In genomic region chr8:125242921-125243320, GRCm38 (mm10) we compare ENCODE assay signal across 11 mouse cellular contexts.
DNase-seq lines count a peak whose midpoint lies in the region; ATAC-seq and TF ChIP-seq lines count a peak whose summit lies in the region.
"Had no signal": no experiment of that assay in that cellular context is flagged by ENCODE, and none has a peak within 500 bp of the region (broad histone marks: within the 10 kb centered on the region; RNA-seq: fewer than 3 reads in every experiment).

No protein-coding gene starts in this region.

- 38% methylated on average over 4 of the region's 4 CpGs for WGBS in heart, postnatal 0 days
- WGBS in stomach, embryonic 16.5 days, result 32% methylated on average over 4 of the region's 4 CpGs

- TF ChIP-seq CTCF in heart, postnatal 0 days (IDR thresholded peaks at IDR 0.05; ENCODE audit: low read depth), result no peak

- TF ChIP-seq EP300 in heart, postnatal 0 days (IDR thresholded peaks at IDR 0.05; ENCODE audit: low read depth), result no peak

- H3K36me3 ChIP-seq in heart, postnatal 0 days (replicated peaks; ENCODE audit: control insufficient read depth, insufficient read depth, low read length), result no peaks in the 10 kb centered on the region
- no peaks in the 10 kb centered on the region for H3K36me3 ChIP-seq in stomach, embryonic 16.5 days (ENCODE audit: control insufficient read depth, insufficient read depth, low read length)

- H3K4me3 ChIP-seq in heart, postnatal 0 days (ENCODE audit: low read depth, low read length), result no peak overlapping the region
- H3K4me3 ChIP-seq in stomach, embryonic 16.5 days (replicated peaks; ENCODE audit: low read length), result no peak overlapping the region

- DNase-seq in heart, postnatal 0 days (ENCODE audit: low spot score), result no peak
- DNase-seq in heart, adult 18-20 months, result no peak
- peak; percentile 62 for DNase-seq in lung, postnatal 10 days
- no peak for DNase-seq in lung, postnatal 36 days
- peak; percentile 48 for DNase-seq in kidney, postnatal 14 days
- DNase-seq: cerebellum, adult 18-20 months; thymus, postnatal 25 days had no signal

- peak; percentile 52 for ATAC-seq in heart, postnatal 0 days (ENCODE audit: insufficient read depth, low read depth)
- peak; percentile 30; the same call in 1 of the 2 replicates for ATAC-seq in stomach, embryonic 16.5 days (ENCODE audit: insufficient read depth, low FRiP score)
- ATAC-seq in megakaryocyte-erythroid progenitor cell, adult 5-6 weeks (replicated peaks; ENCODE audit: low FRiP score, low TSS enrichment, poor library complexity, severe bottlenecking), result no peak
- ATAC-seq: midbrain, embryonic 16.5 days had no signal

- H3K9ac ChIP-seq in heart, postnatal 0 days (replicated peaks; ENCODE audit: low read depth, low read length), result no peak overlapping the region
- no peak overlapping the region for H3K9ac ChIP-seq in stomach, embryonic 16.5 days (ENCODE audit: low read length)
- H3K9ac ChIP-seq: liver, embryonic 14.5 days had no signal

- peaks cover 15% of the 10 kb centered on the region; the same call in 1 of the 2 replicates for H3K4me1 ChIP-seq in heart, postnatal 0 days (ENCODE audit: control insufficient read depth, insufficient read depth)
- peaks cover 16% of the 10 kb centered on the region for H3K4me1 ChIP-seq in stomach, embryonic 16.5 days (ENCODE audit: control insufficient read depth, insufficient read depth, low read length)

- no peaks in the 10 kb centered on the region for H3K27me3 ChIP-seq in heart, postnatal 0 days (ENCODE audit: control insufficient read depth, insufficient read depth, low read length)
- H3K27me3 ChIP-seq in stomach, embryonic 16.5 days (ENCODE audit: control insufficient read depth, insufficient read depth, low read length), result no peaks in the 10 kb centered on the region

- H3K27ac ChIP-seq in heart, postnatal 0 days (ENCODE audit: low read depth), result peak overlapping the region; percentile 38; the same call in 1 of the 2 replicates
- 0 out of 2 replicates have a peak overlapping the region, but pooled peaks have one; percentile 21 for H3K27ac ChIP-seq in stomach, embryonic 16.5 days (ENCODE audit: low read length)
- H3K27ac ChIP-seq: liver, embryonic 14.5 days had no signal

- no peaks in the 10 kb centered on the region for H3K9me3 ChIP-seq in heart, postnatal 0 days (replicated peaks; ENCODE audit: control insufficient read depth, low read length)
- H3K9me3 ChIP-seq in stomach, embryonic 16.5 days (replicated peaks; ENCODE audit: control insufficient read depth, low read length), result no peaks in the 10 kb centered on the region

- no peak overlapping the region for H3K4me2 ChIP-seq in heart, postnatal 0 days (ENCODE audit: low read depth, low read length)
- H3K4me2 ChIP-seq in stomach, embryonic 16.5 days (ENCODE audit: low read depth, low read length), result no peak overlapping the region

Comparison
In these comparisons a context has a peak if more than half of its experiments do, and no peak if none do; other contexts are left out.
1. DNase-seq: peak in lung, postnatal 10 days (single experiment) and kidney, postnatal 14 days (single experiment); none in heart, postnatal 0 days (single experiment), heart, adult 18-20 months (0 of 2) and lung, postnatal 36 days (single experiment).